Mouse (Mus musculus) testis, adult 2 months (tissue): ENCODE data around the gene BC004004. TPM values are rescaled to one million over a fixed set of nuclear protein-coding genes. Genes with fewer than 3 reads are reported as not detected.

Experiments
- H3K27ac ChIP-seq: fragments of 200-500 bp; 2 replicates; pipeline ENCODE4 v1.5.1; 2012; ENCODE audit warnings: low read depth, low read length; ENCODE audit not compliant: control insufficient read depth, insufficient read depth
- H3K27me3 ChIP-seq: fragments of 200-500 bp; 2 replicates; pipeline ENCODE4 v1.6.1; 2012; ENCODE audit warnings: mild to moderate bottlenecking, low read length, moderate library complexity; ENCODE audit not compliant: control insufficient read depth, insufficient read depth
- H3K36me3 ChIP-seq: fragments of 200-500 bp; 2 replicates; pipeline ENCODE4 v1.6.1; 2012; ENCODE audit warnings: mild to moderate bottlenecking, low read length; ENCODE audit not compliant: control insufficient read depth, insufficient read depth
- H3K4me1 ChIP-seq: fragments of 200-500 bp; 2 replicates; pipeline ENCODE4 v1.6.1; 2012; ENCODE audit warnings: low read length; ENCODE audit not compliant: control insufficient read depth, insufficient read depth
- H3K4me3 ChIP-seq: fragments of 200-500 bp; 2 replicates; pipeline ENCODE4 v1.5.1; 2012; ENCODE audit warnings: low read depth, mild to moderate bottlenecking, low read length, moderate library complexity, mixed read lengths; ENCODE audit not compliant: control insufficient read depth
- CTCF ChIP-seq: fragments of 200-500 bp; IDR thresholded peaks from 2 replicates; pipeline ENCODE4 v1.5.1; 2012; ENCODE audit warnings: low read depth, mild to moderate bottlenecking, inconsistent platforms, low read length, moderate library complexity; ENCODE audit not compliant: control insufficient read depth, insufficient read depth, insufficient replicate concordance
- POLR2A ChIP-seq: fragments of 200-500 bp; IDR thresholded peaks from 2 replicates; pipeline ENCODE4 v1.6.1; 2012; ENCODE audit warnings: low read depth, mild to moderate bottlenecking, inconsistent platforms, low read length, moderate library complexity; ENCODE audit not compliant: control insufficient read depth
- polyA plus RNA-seq: library from polyadenylated mRNA; depleted of rRNA; stranded (reverse); fragments of >200 nt; gene quantifications from 2 replicates; pipeline ENCODE4 v1.2.3, GENCODE M21; 2012

BC004004 gene
- polyA plus RNA-seq, 1 experiment: 42.5 TPM

DNA sequence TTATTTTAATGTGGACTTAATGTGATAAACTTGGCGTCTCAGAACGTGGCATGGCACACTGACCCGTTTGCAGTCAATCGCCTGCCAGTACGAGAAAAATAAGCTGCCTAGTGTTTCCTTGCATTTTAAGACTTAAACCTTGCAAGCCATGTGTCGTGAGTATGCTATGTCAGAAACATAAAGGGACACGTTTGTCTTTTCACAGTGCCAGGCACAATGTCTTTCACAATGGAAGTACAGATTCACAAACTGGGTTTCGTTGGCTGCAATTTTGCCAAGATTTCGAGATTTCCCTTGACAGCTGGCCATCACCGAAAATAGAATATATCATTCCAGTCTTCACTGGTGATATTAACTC is 740 bp downstream of the BC004004 start:
- no peak overlapping the region; the same call in 1 of the 2 replicates for H3K27ac ChIP-seq

DNA sequence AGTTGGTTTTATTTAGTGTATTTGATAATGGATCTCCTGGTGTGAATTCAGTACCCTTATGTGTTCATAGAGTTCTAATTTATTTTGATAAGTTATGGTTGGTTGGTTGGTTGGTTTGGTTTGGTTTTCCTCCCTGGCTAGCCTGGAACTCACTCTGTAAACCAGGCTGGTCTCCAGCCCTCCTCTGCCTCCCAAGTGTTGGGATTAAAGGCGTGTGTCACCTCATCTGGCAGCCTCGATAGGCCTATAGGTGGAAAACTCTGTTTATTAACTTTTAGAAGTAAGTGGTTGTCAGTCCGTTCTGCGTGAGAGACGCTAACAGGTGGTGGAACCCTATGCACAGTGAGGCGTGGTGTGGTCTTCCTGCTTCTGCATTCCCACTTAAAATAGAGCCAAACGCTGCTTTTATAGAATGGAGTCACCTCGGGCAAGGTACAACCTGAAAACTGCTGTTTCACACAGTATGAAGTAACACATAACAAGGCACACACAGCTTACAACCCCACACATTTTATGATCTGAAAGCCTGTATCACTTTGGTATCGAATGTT is 1.6 kb downstream of the BC004004 start:
- Histone ChIP-seq H3K27ac (no peak overlapping the region), H3K4me3 (no peak overlapping the region), H3K27me3 (no peaks in the 10 kb centered on the region), H3K36me3 (no peaks in the 10 kb centered on the region), H3K4me1 (peaks cover 4% of the 10 kb centered on the region)
- TF ChIP-seq CTCF: no peak
- no peak for TF ChIP-seq POLR2A

More for the DNA sequence above, 740 bp downstream of the BC004004 start:
- peak overlapping the region; percentile 96 for H3K4me3 ChIP-seq
- TF ChIP-seq POLR2A (no peak), CTCF (no peak)
- H3K27me3 ChIP-seq: no peaks in the 10 kb centered on the region
- H3K4me1 ChIP-seq: peaks cover 8% of the 10 kb centered on the region
- no peaks in the 10 kb centered on the region for H3K36me3 ChIP-seq

DNA sequence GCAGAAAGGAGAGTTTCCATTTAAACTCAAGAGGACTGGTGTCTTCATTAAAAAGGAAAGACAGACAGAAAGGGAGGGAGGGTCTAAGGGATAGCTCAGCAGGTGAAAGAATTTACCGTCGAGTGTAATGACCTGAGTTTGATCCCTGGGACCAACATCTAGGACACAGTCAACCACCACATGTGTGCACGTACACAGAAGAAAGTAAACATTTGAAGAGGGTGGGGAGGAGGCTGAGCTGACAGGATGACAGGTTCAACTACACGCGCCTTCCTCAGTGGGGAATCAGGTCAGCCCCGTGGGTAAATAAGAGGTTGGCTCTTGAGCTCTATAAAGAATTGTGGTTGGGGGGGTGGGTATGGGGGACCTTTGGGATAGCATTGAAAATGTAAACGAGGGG is 4.6 kb downstream of the BC004004 start:
- no peak overlapping the region for H3K27ac ChIP-seq

DNA sequence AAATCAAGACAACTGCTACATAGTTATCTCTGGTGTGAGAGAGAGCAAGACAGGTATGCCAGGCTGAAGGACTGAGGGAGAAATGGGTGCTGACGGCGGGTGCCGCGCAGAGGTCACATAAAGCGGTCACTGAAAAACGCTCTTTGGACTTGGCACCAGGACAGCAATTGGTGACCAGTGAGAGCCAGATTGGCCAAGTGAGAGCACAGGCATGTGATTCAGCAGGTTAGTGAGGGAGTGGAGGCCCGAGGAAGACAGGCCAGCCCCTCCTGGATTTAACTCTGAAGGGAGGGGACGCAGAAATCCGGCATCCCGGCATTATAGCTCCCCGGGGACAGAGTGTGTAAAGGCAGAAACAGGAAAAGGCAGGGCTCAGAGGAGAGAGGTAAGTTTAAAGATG is 5.3 kb downstream of the BC004004 start:
- no peaks in the 10 kb centered on the region for H3K27me3 ChIP-seq
- H3K27ac ChIP-seq: no peak overlapping the region
- no peaks in the 10 kb centered on the region for H3K36me3 ChIP-seq
- TF ChIP-seq POLR2A: no peak
- TF ChIP-seq CTCF: no peak
- H3K4me3 ChIP-seq: no peak overlapping the region
- H3K4me1 ChIP-seq: peaks cover 3% of the 10 kb centered on the region

More for the DNA sequence above, 4.6 kb downstream of the BC004004 start:
- Histone ChIP-seq H3K4me1 (peaks cover 3% of the 10 kb centered on the region), H3K4me3 (no peak overlapping the region), H3K27me3 (no peaks in the 10 kb centered on the region), H3K36me3 (no peaks in the 10 kb centered on the region)
- TF ChIP-seq CTCF (no peak), POLR2A (no peak)

DNA sequence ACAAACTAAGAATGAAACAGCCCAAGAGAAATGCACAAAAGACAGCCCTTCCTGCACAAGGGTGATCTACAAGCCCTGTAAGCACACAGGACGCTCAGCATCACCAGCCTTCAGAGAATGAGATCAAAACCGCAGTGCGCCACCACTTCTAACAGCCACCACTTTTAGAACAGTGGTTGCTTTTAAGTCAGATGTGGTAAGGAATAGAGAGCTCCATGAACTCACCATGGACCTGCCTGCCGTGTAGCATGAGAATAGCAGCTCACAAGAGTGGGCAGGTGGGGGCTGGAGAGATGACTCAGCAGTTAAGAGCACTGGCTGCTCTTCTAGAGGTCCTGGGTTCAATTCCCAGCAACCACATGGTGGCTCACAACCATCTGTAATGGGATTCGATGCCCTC is 11.8 kb downstream of the BC004004 start:
- H3K27ac ChIP-seq: no peak overlapping the region
- H3K4me1 ChIP-seq: no peaks in the 10 kb centered on the region; the same call in 1 of the 2 replicates
- no peak overlapping the region for H3K4me3 ChIP-seq
- H3K27me3 ChIP-seq: no peaks in the 10 kb centered on the region
- no peaks in the 10 kb centered on the region for H3K36me3 ChIP-seq
- TF ChIP-seq CTCF (no peak), POLR2A (no peak)

DNA sequence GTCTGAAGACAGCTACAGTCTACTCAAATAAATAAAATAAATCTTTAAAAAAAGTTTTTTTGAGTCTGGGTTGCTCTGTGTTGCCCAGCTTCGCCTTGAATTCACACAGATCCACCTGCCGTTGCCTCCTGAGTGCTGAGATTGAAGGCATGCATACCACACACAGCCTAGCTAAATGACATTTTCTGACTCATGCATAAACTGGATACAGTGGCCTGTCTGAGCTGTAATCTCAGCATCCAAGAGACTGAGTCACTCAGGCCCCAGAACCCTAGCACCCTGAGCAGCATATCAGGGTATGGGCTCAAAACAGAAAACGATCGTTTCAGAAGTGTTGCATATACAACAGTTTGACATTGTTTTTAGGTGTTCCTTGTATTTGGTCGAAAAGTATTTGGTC is 13.0 kb downstream of the BC004004 start:
- Histone ChIP-seq H3K36me3 (no peaks in the 10 kb centered on the region), H3K27ac (no peak overlapping the region), H3K27me3 (no peaks in the 10 kb centered on the region), H3K4me3 (no peak overlapping the region), H3K4me1 (no peaks in the 10 kb centered on the region; the same call in 1 of the 2 replicates)
- TF ChIP-seq POLR2A: no peak
- TF ChIP-seq CTCF: no peak

DNA sequence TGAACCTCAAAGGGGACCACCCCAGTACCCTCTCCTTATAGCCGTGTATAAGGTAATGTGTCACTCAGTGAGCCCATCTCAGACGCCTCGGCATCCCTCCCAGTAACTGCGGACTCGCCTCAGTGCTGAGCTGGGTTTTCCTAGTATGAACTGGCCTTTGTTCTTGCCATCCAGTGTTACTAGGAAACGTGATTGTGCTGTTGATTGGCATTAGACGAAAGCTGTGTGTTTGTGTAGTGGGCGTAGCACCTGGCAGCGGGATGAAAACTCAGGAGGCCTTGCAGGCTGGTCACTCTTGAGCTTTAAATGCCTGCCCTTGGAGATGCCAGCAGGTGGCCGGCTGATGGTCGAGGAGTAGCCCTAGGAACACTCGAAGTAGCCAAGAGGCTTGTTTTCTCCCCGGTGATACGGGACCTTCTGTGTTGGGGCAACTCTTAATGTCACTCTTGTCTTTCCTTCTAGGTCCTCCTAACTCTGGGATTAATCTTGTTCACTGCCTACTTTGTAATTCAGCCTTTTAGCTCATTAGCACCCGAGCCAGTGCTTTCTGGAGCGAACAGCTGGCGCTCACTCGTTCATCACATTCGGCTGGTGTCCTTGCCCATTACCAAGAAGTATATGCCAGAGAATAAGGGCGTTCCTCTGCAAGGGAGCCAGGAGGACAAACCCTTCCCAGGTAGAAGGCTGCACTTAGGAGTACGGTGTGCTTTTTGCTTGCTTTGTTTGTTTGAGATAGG is 13.8 kb downstream of the BC004004 start:
- no peaks in the 10 kb centered on the region for H3K4me1 ChIP-seq
- no peak overlapping the region for H3K27ac ChIP-seq
- no peak overlapping the region for H3K4me3 ChIP-seq
- TF ChIP-seq POLR2A (no peak), CTCF (no peak)
- H3K27me3 ChIP-seq: no peaks in the 10 kb centered on the region
- H3K36me3 ChIP-seq: no peaks in the 10 kb centered on the region

DNA sequence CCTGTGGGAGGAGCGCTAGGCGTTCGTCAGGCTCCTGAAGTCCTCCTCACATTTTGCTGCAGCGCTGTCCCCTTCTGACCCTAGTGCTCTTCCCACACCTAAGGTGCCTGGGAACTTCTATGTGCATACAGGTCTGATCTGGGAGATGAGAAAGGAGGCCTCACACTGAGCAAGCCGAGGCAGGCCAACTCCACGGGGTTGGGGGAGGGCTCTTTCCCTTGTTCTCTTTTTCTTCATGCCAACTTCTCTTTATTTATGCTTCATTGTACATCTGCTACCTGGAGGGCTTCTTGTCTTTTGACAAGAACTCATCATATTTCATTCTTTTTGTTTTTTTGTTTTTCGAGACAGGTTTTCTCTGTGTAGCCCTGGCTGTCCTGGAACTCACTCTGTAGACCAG is 23.2 kb downstream of the BC004004 start:
- Histone ChIP-seq H3K4me1 (no peaks in the 10 kb centered on the region), H3K36me3 (no peaks in the 10 kb centered on the region), H3K4me3 (no peak overlapping the region), H3K27me3 (no peaks in the 10 kb centered on the region), H3K27ac (no peak overlapping the region)
- TF ChIP-seq POLR2A: no peak
- TF ChIP-seq CTCF: no peak
